22 mouse cellular contexts compared by ENCODE assay signal in the genomic region with DNA sequence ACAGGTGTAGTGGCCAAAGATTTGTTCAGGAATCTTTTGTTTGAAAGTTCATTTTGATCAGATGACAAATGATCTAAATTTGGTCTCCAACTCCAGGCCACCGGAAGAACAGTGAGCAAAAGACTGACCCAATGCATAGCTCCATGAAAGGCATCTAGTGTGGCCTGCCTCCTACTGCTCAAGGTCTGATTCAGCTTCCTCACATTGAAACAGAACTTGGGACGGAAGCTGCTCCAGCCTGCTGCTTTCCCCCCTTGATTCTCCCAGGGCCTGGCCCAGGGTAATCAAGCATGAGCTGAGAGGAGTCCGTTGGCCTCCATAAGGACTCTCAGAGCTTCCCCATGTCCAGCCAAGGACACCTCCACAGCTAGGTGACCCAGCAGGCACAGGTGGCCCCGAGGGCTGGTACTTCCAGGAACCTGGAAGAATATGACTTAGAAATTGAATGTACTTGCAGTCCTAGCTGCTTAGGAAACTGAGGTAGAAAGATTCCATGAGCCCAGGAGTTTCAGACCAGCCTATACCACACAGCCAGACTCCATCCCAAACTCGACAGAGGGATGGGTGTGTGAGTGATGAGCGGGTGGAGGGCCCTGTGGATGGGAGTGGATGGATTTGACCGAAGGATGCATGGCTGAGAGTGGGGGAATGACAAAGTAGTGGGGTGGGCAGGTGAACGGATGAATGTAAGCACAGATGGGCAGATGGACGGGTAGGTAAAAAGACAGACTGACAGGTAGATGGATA. TPM values are rescaled to one million over a fixed set of nuclear protein-coding genes. Genes with fewer than 3 reads are reported as not detected.
DNase-seq lines count a peak whose midpoint lies in the region; ATAC-seq and TF ChIP-seq lines count a peak whose summit lies in the region.
"Had no signal": no experiment of that assay in that cellular context is flagged by ENCODE, and none has a peak within 500 bp of the region (broad histone marks: within the 10 kb centered on the region; RNA-seq: fewer than 3 reads in every experiment).

No protein-coding gene starts in this region.

- no peak for TF ChIP-seq EP300 in lung, postnatal 0 days (IDR thresholded peaks at IDR 0.05)

- H3K27me3 ChIP-seq in kidney, embryonic 16.5 days (ENCODE audit: insufficient read depth, low read length): no peaks in the 10 kb centered on the region
- H3K27me3 ChIP-seq in kidney, embryonic 15.5 days: no peaks in the 10 kb centered on the region
- no peaks in the 10 kb centered on the region for H3K27me3 ChIP-seq in lung, postnatal 0 days (replicated peaks; ENCODE audit: insufficient read depth, low read length)
- H3K27me3 ChIP-seq: limb, embryonic 12.5 days; liver, embryonic 15.5 days; stomach, embryonic 15.5 days had no signal

- no peak overlapping the region for H3K27ac ChIP-seq in kidney, embryonic 16.5 days (ENCODE audit: low read length)
- H3K27ac ChIP-seq in kidney, embryonic 15.5 days: no peak overlapping the region
- H3K27ac ChIP-seq in lung, postnatal 0 days (ENCODE audit: low read length): peak overlapping the region; percentile 20; the same call in 1 of the 2 replicates
- H3K27ac ChIP-seq: kidney, postnatal 0 days; limb, embryonic 12.5 days; liver, embryonic 15.5 days; stomach, embryonic 15.5 days had no signal

- intact Hi-C loops in heart, postnatal 10 days (cut with DNase I): loop anchor here (1.0 kb wide), 1 partner anchor 18 kb away; the partner anchor contains the start of gene Klf2

- ATAC-seq in kidney, embryonic 16.5 days (ENCODE audit: low FRiP score, low TSS enrichment): peak; percentile 53; the same call in 1 of the 2 replicates
- ATAC-seq in kidney, embryonic 15.5 days (replicated peaks; ENCODE audit: low FRiP score): no peak; the same call in 1 of the 2 replicates
- ATAC-seq in lung, postnatal 0 days: no peak
- ATAC-seq: forebrain, embryonic 14.5 days; hindbrain, embryonic 16.5 days; midbrain, embryonic 16.5 days had no signal

- 68% methylated on average over 9 of the region's 9 CpGs for WGBS in kidney, embryonic 16.5 days
- 69% methylated on average over 9 of the region's 9 CpGs for WGBS in kidney, embryonic 15.5 days
- 68% methylated on average over 9 of the region's 9 CpGs for WGBS in lung, postnatal 0 days

- peak; percentile 36 for TF ChIP-seq CTCF in lung, postnatal 0 days (IDR thresholded peaks at IDR 0.05)

- no peaks in the 10 kb centered on the region; the same call in 1 of the 2 replicates for H3K4me1 ChIP-seq in kidney, embryonic 16.5 days (ENCODE audit: insufficient read depth, low read length)
- H3K4me1 ChIP-seq in kidney, embryonic 15.5 days: peaks cover 17% of the 10 kb centered on the region
- H3K4me1 ChIP-seq in lung, postnatal 0 days (ENCODE audit: insufficient read depth, low read depth, low read length): peaks cover 6% of the 10 kb centered on the region; the same call in 1 of the 2 replicates
- H3K4me1 ChIP-seq: limb, embryonic 12.5 days had no signal

- no peak overlapping the region for H3K9ac ChIP-seq in kidney, embryonic 16.5 days (replicated peaks; ENCODE audit: low read length)
- no peak overlapping the region for H3K9ac ChIP-seq in kidney, embryonic 15.5 days
- H3K9ac ChIP-seq in lung, postnatal 0 days (replicated peaks; ENCODE audit: low read depth): no peak overlapping the region
- H3K9ac ChIP-seq: limb, embryonic 12.5 days; liver, embryonic 15.5 days; stomach, embryonic 15.5 days had no signal

- DNase-seq in heart, adult 8-10 months (ENCODE audit: low spot score): peak; percentile 58
- DNase-seq in heart, postnatal 10 days: no peak
- DNase-seq in lung, postnatal 0 days (ENCODE audit: low spot score): peak; percentile 27
- no peak for DNase-seq in lung, postnatal 4 days
- DNase-seq: adrenal gland, postnatal 36 days; B cell, adult 2 months; cerebellum, adult 8-10 months; cerebellum, postnatal 25 days; gastrocnemius, postnatal 36 days; kidney, adult 18-20 months; layer of hippocampus, adult 9-11 months; right cerebral cortex, postnatal 25 days had no signal

- no peak overlapping the region for H3K4me3 ChIP-seq in kidney, embryonic 16.5 days (ENCODE audit: low read length)
- H3K4me3 ChIP-seq in kidney, embryonic 15.5 days (replicated peaks): no peak overlapping the region
- no peak overlapping the region for H3K4me3 ChIP-seq in lung, postnatal 0 days (ENCODE audit: low read depth, low read length)
- H3K4me3 ChIP-seq: limb, embryonic 12.5 days; liver, embryonic 15.5 days; stomach, embryonic 15.5 days had no signal

- no peaks in the 10 kb centered on the region for H3K9me3 ChIP-seq in kidney, embryonic 16.5 days (ENCODE audit: low read length)
- H3K9me3 ChIP-seq in kidney, embryonic 15.5 days (replicated peaks): no peaks in the 10 kb centered on the region
- H3K9me3 ChIP-seq in lung, postnatal 0 days (ENCODE audit: low read length): no peaks in the 10 kb centered on the region
- H3K9me3 ChIP-seq: limb, embryonic 12.5 days; liver, embryonic 15.5 days; stomach, embryonic 15.5 days had no signal

- H3K4me2 ChIP-seq in kidney, embryonic 16.5 days (replicated peaks; ENCODE audit: low read depth, low read length): no peak overlapping the region
- H3K4me2 ChIP-seq in kidney, embryonic 15.5 days: no peak overlapping the region
- H3K4me2 ChIP-seq in lung, postnatal 0 days (replicated peaks; ENCODE audit: low read depth, low read length): no peak overlapping the region
- H3K4me2 ChIP-seq: limb, embryonic 12.5 days; liver, embryonic 15.5 days; midbrain, embryonic 11.5 days; stomach, embryonic 15.5 days had no signal

- no peaks in the 10 kb centered on the region for H3K36me3 ChIP-seq in kidney, embryonic 16.5 days (ENCODE audit: insufficient read depth, low read length)
- H3K36me3 ChIP-seq in kidney, embryonic 15.5 days: no peaks in the 10 kb centered on the region
- H3K36me3 ChIP-seq in lung, postnatal 0 days (ENCODE audit: insufficient read depth, low read length): no peaks in the 10 kb centered on the region
- H3K36me3 ChIP-seq: limb, embryonic 12.5 days; liver, embryonic 15.5 days; stomach, embryonic 15.5 days had no signal

RNA-seq across cellular contexts. Expression of gene Gm10282, which starts 4.2 kb away (rescaled TPM):
- 1 to 10 TPM; 5.4 to 8.3 (median 7.5) TPM for total RNA-seq in heart, adult 8-10 months (2022)
- 10 to 100 TPM; 15.9 to 19.4 TPM for total RNA-seq in heart, postnatal 10 days (2021)
- 30.6 and 40.7 TPM in 2 replicates for polyA plus RNA-seq in kidney, embryonic 16.5 days (2015; fragmentation: Nextera tagmentation; extraction: Ambion mirVana)
- 29.0 and 30.3 TPM in 2 replicates for polyA plus RNA-seq in kidney, embryonic 15.5 days (2015; fragmentation: Nextera tagmentation; extraction: Ambion mirVana)
- polyA plus RNA-seq in lung, postnatal 0 days (2015; fragmentation: Nextera tagmentation; extraction: Ambion mirVana): 5.7 and 6.1 TPM in 2 replicates

RNA-seq across cellular contexts. Expression of gene Klf2, which starts 18.0 kb away (rescaled TPM):
- total RNA-seq in heart, adult 8-10 months (2022): 10 to 100 TPM; 40.3 to 74.6 (median 52.7) TPM
- total RNA-seq in heart, postnatal 10 days (2021): 10 to 100 TPM; 69.7 to 82.8 TPM
- 10.1 and 10.4 TPM in 2 replicates for polyA plus RNA-seq in kidney, embryonic 16.5 days (2015; fragmentation: Nextera tagmentation; extraction: Ambion mirVana)
- polyA plus RNA-seq in kidney, embryonic 15.5 days (2015; fragmentation: Nextera tagmentation; extraction: Ambion mirVana): 12.6 and 14.0 TPM in 2 replicates
- 65.3 and 74.1 TPM in 2 replicates for polyA plus RNA-seq in lung, postnatal 0 days (2015; fragmentation: Nextera tagmentation; extraction: Ambion mirVana)

Comparison
In these comparisons a context has a peak if more than half of its experiments do, and no peak if none do; other contexts are left out.
1. DNase-seq: peak in heart, adult 8-10 months (single experiment) and lung, postnatal 0 days (single experiment); none in heart, postnatal 10 days (0 of 2) and lung, postnatal 4 days (0 of 2).